Mouse (Mus musculus) embryonic stem cell, embryonic (primary cell): ENCODE measurements around the gene Zan.

ENCODE experiments used
- CTCF ChIA-PET, 4 experiments: fragments of 300-600 bp in 2 of 4; fragments of 350-600 bp in 2 of 4; sonication (Branson Sonifier 250); formaldehyde crosslinking; loops; one replicate each; lab custom pipeline; 2022; ENCODE audit warnings: inconsistent platforms in 2 of 4; lab: Charles Lee
- POLR2A ChIA-PET, 4 experiments: fragments of 300-600 bp in 2 of 4; fragments of 350-600 bp in 2 of 4; sonication (Branson Sonifier 250); formaldehyde crosslinking; loops; one replicate each; lab custom pipeline; 2022; ENCODE audit warnings: antibody characterized with exemption in 4 of 4, inconsistent platforms in 1 of 4; lab: Charles Lee

Gene Zan

DNA sequence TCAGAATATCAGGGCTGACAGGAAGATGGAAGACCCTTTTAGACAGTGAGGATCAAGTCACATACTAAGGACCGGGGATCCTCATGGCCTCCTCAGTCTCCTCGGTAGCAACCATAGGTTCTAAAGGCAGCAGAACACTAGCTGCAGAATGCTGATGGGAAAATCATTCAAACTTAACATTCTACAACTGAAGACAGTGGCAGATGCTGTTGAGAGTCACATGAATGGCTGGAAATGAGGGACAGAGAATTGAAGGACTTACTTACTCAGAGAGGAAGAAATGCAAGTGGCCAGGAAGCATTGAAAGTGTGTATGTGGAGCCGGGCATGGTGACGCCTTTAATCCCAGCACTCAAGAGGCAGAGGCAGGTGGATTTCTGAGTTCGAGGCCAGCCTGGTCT is at the start of gene Zan:
TSS of gene Zan (minus strand) at position 101 of the 400 bp plus-strand sequence.
- ChIA-PET POLR2A (interaction anchor here in 1 of 4 experiments (0.6 kb wide), 1 partner anchor 8 kb away, joined by 3 read pairs; no protein-coding TSS in a partner anchor), CTCF (interaction anchor here in 1 of 4 experiments (1.2 kb wide), 1 partner anchor 190 kb away, joined by 4 read pairs; the partner anchor contains the start of gene Ache)

DNA sequence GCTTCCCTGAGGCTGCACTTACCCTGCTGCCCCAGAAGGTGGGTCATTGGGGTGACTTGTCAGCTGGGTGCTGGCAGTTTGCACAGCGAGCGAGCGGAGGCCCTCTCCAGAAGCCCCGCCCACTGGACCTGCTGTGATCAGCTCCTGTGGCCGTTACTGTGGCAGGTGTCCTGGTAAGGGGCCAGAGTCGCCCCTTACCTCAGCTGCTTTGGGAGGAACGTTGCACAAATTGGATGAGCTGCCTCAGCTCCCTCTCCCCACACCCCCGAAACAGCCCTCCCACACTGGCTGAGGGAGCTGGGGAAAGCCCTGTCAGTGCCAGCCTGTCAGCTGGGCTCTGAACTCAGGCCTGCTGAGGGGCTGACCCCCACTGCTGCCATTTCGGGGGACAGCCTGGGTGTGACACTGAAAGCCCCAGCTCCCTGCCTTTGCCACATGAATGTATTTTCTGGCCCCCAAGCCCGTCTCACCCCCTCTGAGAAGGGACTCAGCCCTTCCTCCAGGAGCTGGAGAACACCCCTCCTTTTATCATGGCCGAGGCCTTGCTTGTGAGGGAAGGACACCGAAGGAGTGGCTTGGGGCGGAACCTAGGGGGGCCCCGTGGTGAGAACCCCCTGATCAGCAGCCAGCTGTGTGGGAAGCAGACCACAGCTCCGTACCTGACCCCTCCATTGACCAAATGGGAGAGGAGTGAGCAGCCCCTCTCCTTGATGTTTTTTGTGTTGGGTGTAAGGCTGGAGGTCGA is 49.5 kb upstream of the Zan start:
- ChIA-PET CTCF (interaction anchor here (0.5 to 5.6 kb wide), 8 partner anchors 8 to 248 kb away, joined by 3 to 30 read pairs (median 4); partner anchors contain the start of genes Gigyf1 (in 1 of the 4) and Pop7 (in 1 of the 4)), POLR2A (interaction anchor here (0.6 to 2.9 kb wide), 15 partner anchors 10 to 405 kb away, joined by 3 to 14 read pairs (median 3); partner anchors contain the start of genes Pop7 (in 1 of the 4) and Srrt (in 1 of the 4))

DNA sequence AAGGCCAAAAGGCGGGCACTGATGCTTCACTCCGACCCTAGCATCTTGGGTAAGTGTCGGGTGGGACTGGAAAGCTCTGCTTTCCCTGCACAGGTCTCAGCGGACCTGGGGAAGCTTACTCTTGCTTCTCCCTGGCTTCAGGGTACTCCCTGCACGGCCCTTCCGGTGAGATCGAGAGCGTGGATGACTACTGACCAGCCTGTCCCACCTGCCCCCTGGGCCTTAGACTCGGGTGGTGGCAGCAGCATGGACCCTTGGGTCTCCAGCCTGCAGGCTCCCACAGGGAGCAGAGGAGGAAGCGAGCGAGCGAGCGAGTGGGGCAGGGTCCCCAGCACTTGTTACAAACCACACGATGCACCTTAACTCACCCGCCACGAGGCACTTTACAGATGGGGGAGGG is 48.6 kb upstream of the Zan start:
- CTCF ChIA-PET, result interaction anchor here in 2 of 4 experiments (1.2 to 5.6 kb wide), 3 partner anchors 12 to 23 kb away, joined by 4 to 30 read pairs (median 7); partner anchors contain the start of gene Pop7 (in 1 of the 2)
- POLR2A ChIA-PET, result interaction anchor here (0.6 to 2.9 kb wide), 15 partner anchors 10 to 404 kb away, joined by 3 to 14 read pairs (median 3); partner anchors contain the start of gene Pop7 (in 1 of the 4)

DNA sequence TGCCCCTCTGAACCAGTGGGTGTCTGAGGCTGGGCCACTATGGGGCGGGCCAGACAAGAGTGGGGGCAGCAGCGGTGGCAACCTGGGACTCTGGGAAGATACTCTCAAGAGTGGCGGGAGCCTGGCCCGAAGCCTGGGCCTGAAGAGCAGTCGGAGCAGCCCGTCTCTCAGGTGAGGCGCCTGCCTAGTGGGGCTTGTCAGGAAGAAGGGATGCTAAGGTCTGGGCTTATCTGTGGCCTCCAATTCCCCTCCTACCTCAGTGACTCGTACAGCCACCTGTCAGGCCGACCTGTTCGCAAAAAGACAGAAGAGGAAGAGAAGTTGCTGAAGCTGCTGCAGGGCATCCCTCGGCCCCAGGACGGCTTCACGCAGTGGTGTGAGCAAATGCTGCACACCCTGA is 47.8 kb upstream of the Zan start:
- CTCF ChIA-PET, result interaction anchor here in 3 of 4 experiments (0.7 to 5.6 kb wide), 7 partner anchors 11 to 159 kb away, joined by 3 to 30 read pairs (median 6); partner anchors contain the start of genes Pop7 (in 2 of the 3) and Sap25 (in 1 of the 3)

DNA sequence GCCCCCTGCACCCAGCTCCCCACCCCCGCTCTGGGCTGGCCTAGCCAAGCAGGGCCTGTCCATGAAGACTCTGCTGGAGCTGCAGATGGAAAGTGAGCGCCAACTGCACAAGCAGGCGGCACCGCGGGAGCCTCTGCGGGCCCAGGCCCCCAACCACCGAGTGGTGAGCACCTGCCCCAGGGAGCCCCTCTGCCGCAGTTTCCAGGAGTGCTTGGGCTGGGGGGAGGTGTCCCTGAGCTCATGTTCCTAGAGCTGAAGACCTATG is 47.3 kb upstream of the Zan start:
- CTCF ChIA-PET, result interaction anchor here (0.6 to 5.6 kb wide), 13 partner anchors 10 to 514 kb away, joined by 3 to 30 read pairs (median 5); partner anchors contain the start of genes Pop7 (in 3 of the 4) and Sap25 (in 1 of the 4)
- POLR2A ChIA-PET, result interaction anchor here (0.5 to 2.8 kb wide), 23 partner anchors 7 to 230 kb away, joined by 3 to 15 read pairs (median 5); partner anchors contain the start of genes Pop7 (in 3 of the 4), Epo (in 1 of the 4), Fbxo24 (in 1 of the 4) and Gm20605 (in 1 of the 4)

More for the DNA sequence above, 47.8 kb upstream of the Zan start:
- POLR2A ChIA-PET, result interaction anchor here in 3 of 4 experiments (0.5 to 2.8 kb wide), 11 partner anchors 7 to 231 kb away, joined by 3 to 15 read pairs (median 5); partner anchors contain the start of genes Epo (in 1 of the 3), Fbxo24 (in 1 of the 3), Gm20605 (in 1 of the 3) and Gnb2 (in 1 of the 3)

DNA sequence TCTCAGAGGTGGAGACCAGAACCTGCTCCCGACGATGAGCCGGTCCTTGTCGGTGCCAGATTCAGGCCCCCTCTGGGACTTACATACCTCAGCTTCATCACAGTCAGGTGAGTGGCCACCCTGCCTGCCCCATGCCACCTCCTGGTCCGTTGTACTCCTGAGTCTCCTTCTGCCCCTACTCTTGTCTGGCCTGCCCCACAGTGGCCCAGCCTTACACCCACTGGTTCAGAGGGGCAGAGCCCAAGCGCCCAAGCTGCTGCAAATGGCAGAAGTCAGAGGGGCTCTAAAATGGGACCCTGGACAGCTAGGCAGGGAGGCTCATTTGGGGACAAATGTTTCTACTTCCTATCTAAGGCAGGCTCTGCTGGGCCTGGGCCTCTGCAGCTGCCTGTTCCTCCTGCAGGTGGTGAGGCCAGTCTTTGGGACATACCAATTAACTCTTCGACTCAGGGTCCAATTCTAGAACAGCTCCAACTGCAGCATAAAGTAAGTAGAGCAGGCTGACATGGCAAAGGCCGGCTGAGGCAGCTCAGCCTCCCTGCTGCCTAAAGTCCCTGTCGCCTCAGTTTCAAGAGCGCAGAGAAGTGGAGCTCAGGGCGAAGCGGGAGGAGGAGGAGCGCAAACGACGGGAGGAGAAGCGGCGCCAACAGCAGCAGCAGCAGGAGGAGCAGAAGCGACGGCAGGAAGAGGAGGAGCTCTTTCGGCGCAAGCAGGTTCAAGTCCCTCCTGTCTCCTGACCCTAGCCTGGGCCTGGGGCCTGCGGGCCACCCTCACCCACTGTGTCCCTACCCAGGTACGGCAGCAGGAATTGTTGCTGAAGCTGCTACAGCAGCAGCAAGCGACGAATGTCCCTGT is 46.8 kb upstream of the Zan start:
- POLR2A ChIA-PET, result interaction anchor here (0.6 to 2.8 kb wide), 28 partner anchors 8 to 706 kb away, joined by 3 to 15 read pairs (median 4); partner anchors contain the start of genes Pop7 (in 3 of the 4), Epo (in 1 of the 4), Fbxo24 (in 1 of the 4) and Gm20605 (in 1 of the 4)

DNA sequence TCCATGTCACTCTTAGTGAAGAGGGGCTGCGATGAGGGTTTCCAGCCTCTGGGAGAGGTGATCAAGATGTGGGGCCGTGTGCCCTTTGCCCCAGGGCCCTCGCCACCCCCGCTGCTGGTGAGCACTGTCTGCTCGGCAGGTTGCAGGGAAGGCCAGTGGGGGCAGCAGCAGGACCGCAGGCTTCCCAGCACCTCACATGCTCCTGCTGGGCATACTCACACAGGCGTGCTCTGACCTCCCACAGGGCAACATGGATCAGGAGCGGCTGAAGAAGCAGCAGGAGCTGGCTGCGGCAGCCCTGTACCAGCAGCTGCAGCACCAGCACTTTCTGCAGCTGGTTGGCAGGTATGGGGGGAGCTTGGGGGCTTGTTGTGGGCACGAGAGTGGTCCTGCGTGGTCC is 45.8 kb upstream of the Zan start:
- ChIA-PET POLR2A (interaction anchor here (0.8 to 2.8 kb wide), 14 partner anchors 9 to 238 kb away, joined by 3 to 15 read pairs (median 5); partner anchors contain the start of genes Pop7 (in 2 of the 4) and Tfr2 (in 1 of the 4)), CTCF (interaction anchor here (0.6 to 5.6 kb wide), 5 partner anchors 9 to 87 kb away, joined by 3 to 30 read pairs (median 5); no protein-coding TSS in a partner anchor)

More for the DNA sequence above, 46.8 kb upstream of the Zan start:
- CTCF ChIA-PET, result interaction anchor here (0.6 to 5.6 kb wide), 14 partner anchors 10 to 1226 kb away, joined by 3 to 30 read pairs (median 4); partner anchors contain the start of genes Pop7 (in 3 of the 4) and Sap25 (in 1 of the 4)

DNA sequence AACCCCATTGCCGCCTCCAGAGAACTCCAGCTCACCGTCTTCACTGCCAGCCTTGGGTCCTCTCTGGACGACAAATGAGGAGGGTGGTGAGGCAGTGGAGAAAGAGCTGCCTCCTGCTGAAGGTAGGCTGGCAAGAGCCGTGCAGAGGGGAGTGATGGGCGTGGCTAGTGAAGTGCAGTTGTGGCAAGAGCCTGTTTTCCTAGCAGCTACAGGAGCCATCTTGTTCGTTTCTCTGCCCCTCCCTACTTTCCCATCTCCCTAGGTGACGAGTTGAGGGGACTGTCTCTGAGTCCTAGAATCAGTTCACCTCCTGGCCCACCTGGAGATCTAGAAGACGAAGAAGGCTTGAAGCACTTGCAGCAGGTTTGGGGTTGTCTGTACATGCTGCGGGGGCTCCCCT is 45.0 kb upstream of the Zan start:
- ChIA-PET CTCF (interaction anchor here (0.7 to 5.6 kb wide), 9 partner anchors 8 to 88 kb away, joined by 3 to 30 read pairs (median 4); partner anchors contain the start of gene Pop7 (in 1 of the 4)), POLR2A (interaction anchor here in 3 of 4 experiments (0.6 to 4.0 kb wide), 17 partner anchors 9 to 260 kb away, joined by 3 to 20 read pairs (median 4); partner anchors contain the start of gene Pop7 (in 2 of the 3))

DNA sequence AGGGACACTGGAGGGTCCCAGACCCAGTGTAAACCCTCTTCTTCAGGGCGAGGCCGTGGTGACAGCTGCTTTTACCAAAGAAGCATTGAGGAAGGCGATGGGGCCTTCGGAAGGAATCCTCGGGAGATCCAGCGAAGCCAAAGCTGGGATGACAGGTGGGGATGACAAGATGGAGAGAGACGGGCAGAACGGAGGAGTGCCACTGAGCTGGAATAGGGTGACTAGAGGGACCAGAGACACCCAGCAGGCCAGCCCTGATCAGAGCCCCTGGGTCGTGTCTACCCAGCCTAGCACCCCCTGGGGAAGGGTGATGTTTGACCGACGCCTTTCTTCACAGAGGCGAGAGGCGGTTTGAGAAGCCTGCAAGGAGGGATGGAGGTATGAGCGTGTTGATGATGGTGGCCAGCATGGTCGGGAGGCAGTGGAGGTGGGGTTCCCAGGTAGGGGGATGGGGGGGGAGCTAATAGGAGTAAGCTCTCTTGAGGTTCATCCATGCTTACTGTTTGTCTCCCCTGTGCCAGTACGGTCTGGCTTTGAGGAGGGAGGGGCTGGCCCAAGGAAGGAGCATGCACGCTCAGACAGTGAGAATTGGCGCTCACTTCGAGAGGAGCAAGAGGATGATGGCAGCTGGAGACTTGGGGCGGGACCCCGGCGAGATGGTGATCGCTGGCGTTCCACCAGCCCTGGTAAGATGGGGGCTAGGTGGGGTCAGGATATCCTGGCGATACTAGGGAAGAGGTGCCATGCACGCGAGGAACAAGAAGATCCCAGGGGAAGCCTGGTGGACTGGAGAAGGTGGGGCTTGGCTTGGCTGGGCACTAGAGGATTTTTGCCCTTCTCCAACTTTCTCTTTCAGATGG is 43.1 kb upstream of the Zan start:
- ChIA-PET CTCF (interaction anchor here in 2 of 4 experiments (0.6 to 3.0 kb wide), 4 partner anchors 9 to 137 kb away, joined by 3 to 25 read pairs (median 4); partner anchors contain the start of gene Pop7 (in 1 of the 2)), POLR2A (interaction anchor here in 3 of 4 experiments (0.6 to 4.0 kb wide), 14 partner anchors 9 to 259 kb away, joined by 3 to 20 read pairs (median 4); partner anchors contain the start of genes Pop7 (in 3 of the 3) and Pcolce (in 1 of the 3))

DNA sequence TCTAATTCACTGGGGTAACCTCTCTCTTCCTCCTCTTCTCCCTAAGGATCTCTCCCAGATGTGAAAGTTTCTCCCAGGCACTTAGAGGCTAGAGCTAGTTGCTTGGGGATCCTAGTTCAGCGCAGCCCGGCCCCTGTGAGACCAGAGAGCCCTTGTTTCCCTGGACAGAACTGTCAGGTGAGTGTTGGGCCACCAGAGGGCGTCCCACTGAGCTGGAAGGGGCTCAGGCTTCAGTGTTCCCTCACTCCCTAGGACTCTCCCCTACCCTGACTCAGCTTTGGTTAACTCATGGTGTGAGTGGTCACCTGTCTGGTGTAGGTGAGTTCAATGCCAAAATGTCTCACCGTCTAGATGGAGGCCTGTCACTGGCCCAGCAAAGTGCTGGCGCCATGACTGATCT is 41.6 kb upstream of the Zan start, which contains the start of gene Gigyf1:
TSS of gene Gigyf1 (plus strand) at position 113 of the 400 bp plus-strand sequence.
- POLR2A ChIA-PET, result interaction anchor here in 3 of 4 experiments (0.6 to 4.0 kb wide), 14 partner anchors 7 to 158 kb away, joined by 3 to 20 read pairs (median 4); partner anchors contain the start of genes Pop7 (in 3 of the 3), Actl6b (in 1 of the 3) and Pcolce (in 1 of the 3)
- CTCF ChIA-PET, result interaction anchor here (0.5 to 3.0 kb wide), 43 partner anchors 8 to 455 kb away, joined by 3 to 25 read pairs (median 4); partner anchors contain the start of genes Pop7 (in 3 of the 4), Epo (in 1 of the 4), Sap25 (in 1 of the 4) and Tfr2 (in 1 of the 4)

DNA sequence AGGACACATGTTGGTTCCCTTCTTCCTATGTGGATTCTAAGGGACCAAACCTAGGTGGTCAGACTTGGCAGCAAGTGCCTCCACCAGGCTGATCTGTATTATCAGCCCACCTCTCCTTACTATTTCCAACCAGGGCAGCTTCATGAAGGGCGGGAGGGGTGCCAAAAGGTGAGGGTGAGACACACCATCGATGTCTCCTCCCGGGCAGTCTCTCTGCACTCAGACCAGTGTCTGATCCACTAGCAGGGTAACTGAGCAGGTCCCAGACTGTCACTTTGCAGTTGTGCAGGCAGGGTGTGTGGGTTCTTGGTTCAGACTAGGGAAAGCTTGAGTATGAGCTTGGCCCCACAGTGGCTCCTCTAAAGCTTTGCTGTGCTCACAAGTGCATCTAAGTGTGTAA is 37.9 kb upstream of the Zan start:
- ChIA-PET CTCF (interaction anchor here in 3 of 4 experiments (0.7 to 4.8 kb wide), 6 partner anchors 9 to 127 kb away, joined by 3 to 45 read pairs (median 16); partner anchors contain the start of gene Pop7 (in 3 of the 3)), POLR2A (interaction anchor here in 2 of 4 experiments (0.8 to 7.6 kb wide), 6 partner anchors 9 to 236 kb away, joined by 3 to 75 read pairs (median 4); partner anchors contain the start of gene Pop7 (in 1 of the 2))

DNA sequence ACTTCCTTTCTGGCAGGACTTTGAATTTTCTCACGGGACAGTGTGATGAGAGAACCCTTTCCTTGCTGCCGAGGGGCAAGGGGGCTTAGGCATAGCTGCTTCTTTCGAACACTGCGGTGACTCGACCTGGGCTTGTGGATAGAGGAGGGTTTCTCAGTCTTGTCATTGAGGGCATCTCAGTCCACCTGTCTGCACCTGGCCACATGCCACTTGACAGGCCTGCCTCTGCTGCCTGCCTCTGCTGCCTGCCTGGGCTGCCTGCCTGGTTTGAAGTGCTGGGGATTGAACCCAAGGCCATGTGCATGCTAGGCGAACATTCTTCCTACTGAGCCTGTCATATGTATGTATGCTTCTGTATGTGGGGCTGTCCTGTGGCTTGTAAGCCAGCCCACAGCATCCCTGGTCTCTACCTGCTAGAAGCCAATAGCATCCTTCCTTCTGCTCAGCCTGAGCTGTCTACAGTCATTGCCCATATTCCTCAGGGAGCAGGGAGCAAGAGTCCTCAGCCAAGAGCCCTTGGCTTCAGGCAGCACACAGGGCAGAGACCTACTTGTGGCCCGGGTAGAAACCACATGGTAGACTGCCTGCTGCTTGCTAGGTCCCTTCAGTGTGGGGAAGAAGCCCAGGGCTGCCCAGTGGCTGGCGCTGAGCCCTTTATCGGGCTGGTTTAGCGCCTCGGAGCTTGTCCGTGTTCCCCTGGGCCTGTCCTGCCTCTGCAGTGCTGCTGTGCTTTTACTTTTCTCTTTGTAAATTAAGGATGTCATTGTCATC is 37.3 kb upstream of the Zan start:
- CTCF ChIA-PET, result interaction anchor here (0.6 to 4.8 kb wide), 18 partner anchors 8 to 374 kb away, joined by 3 to 45 read pairs (median 6); partner anchors contain the start of gene Pop7 (in 4 of the 4)
- POLR2A ChIA-PET, result interaction anchor here (0.6 to 7.6 kb wide), 17 partner anchors 8 to 246 kb away, joined by 3 to 75 read pairs (median 4); partner anchors contain the start of gene Pop7 (in 3 of the 4)

DNA sequence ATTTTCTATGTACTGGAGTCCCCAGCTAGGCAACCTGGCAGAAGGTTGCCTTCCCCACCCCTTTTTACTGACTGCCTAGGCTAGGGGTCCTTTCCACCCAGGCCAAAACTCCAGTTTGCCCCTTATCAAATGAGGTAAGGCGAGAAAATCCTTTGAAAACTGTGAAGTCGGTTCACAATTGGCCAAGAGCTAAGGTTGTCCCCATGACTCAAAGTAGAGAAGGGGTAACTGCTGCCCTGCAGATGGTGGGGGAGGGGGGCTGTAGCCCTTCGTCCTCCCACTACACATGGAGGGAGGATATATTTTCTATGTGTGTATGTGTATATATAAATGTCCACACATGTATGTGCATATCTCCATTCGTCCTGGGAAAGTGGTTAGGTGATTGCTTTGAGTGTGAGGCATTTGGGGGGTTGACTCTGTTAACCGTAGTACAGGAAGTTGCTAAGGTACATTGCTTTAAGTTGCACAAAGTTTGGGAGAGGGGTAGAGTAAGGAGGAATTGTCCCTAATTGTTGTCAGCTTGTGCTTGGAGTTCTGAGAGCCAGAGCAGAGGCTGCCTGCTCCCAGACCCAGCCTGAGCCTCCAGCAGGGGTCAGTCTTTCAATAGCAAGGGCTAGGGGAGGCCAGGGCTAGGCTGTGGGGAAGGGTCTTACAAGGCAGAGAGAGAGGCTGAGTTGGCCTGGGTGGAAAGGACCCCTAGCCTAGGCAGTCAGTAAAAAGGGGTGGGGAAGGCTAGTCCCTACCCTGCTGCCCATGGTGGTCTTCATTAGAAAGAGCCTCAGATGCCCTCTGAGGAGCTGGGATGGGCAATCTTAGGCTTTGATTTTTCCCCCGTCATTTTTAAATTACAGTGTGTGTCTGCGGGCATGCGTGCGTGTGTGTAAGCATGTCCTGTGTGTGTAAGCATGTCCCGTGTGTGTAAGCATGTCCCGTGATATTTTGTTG is 36.3 kb upstream of the Zan start:
- CTCF ChIA-PET, result interaction anchor here (0.5 to 4.8 kb wide), 39 partner anchors 9 to 659 kb away, joined by 3 to 45 read pairs (median 4); partner anchors contain the start of genes Pop7 (in 4 of the 4) and Mcm7 (in 1 of the 4)
- POLR2A ChIA-PET, result interaction anchor here in 3 of 4 experiments (0.6 to 7.6 kb wide), 21 partner anchors 9 to 339 kb away, joined by 3 to 75 read pairs (median 3); partner anchors contain the start of gene Pop7 (in 3 of the 3)
